Mouse (Mus musculus) limb, embryonic 14.5 days (tissue): ENCODE data around the gene Lrg1. TPM values are rescaled to one million over a fixed set of nuclear protein-coding genes. Genes with fewer than 3 reads are reported as not detected.
"Not testable (repeated sequence)": the region's sequence is repeated elsewhere in the genome, so short reads cannot be mapped to it uniquely, and the experiment has no call there.

Source experiments
- ATAC-seq: fragments of 200-750 bp; cut with Nextera tagmentation; 2 replicates; pipeline ENCODE4 v1.8.0; 2017; ENCODE audit warnings: low read depth, moderate number of reproducible peaks, moderate TSS enrichment; ENCODE audit not compliant: low FRiP score
- DNase-seq: peaks from one replicate; pipeline ENCODE4 v3.0.0-alpha.2; 2015; ENCODE audit warnings: low spot score
- H3K27ac ChIP-seq: fragments of 300-500 bp; sonication (generic); replicated peaks from 2 replicates; pipeline ENCODE4 v1.5.1; 2014; ENCODE audit warnings: low read depth, mild to moderate bottlenecking, low read length, moderate library complexity, mixed read lengths
- H3K27me3 ChIP-seq: fragments of 300-500 bp; sonication (generic); 2 replicates; pipeline ENCODE4 v1.6.1; 2014; ENCODE audit warnings: low read length, mixed read lengths; ENCODE audit not compliant: control insufficient read depth, insufficient read depth
- H3K36me3 ChIP-seq: fragments of 300-500 bp; sonication (generic); 2 replicates; pipeline ENCODE4 v1.6.1; 2014; ENCODE audit warnings: mild to moderate bottlenecking, low read length, moderate library complexity, mixed read lengths; ENCODE audit not compliant: control insufficient read depth, insufficient read depth
- H3K4me1 ChIP-seq: fragments of 300-500 bp; sonication (generic); 2 replicates; pipeline ENCODE4 v1.6.1; 2014; ENCODE audit warnings: antibody characterized with exemption, low read length, mixed read lengths; ENCODE audit not compliant: control insufficient read depth, insufficient read depth
- H3K4me2 ChIP-seq: fragments of 300-500 bp; sonication (generic); replicated peaks from 2 replicates; pipeline ENCODE4 v1.6.1; 2014; ENCODE audit warnings: low read depth, mild to moderate bottlenecking, low read length, moderate library complexity; ENCODE audit not compliant: severe bottlenecking
- H3K4me3 ChIP-seq: fragments of 300-500 bp; sonication (generic); replicated peaks from 2 replicates; pipeline ENCODE4 v1.5.1; 2014; ENCODE audit warnings: low read length
- H3K9ac ChIP-seq: fragments of 300-500 bp; sonication (generic); 2 replicates; pipeline ENCODE4 v1.6.1; 2014; ENCODE audit warnings: mild to moderate bottlenecking, low read depth, low read length, moderate library complexity; ENCODE audit not compliant: severe bottlenecking
- H3K9me3 ChIP-seq: fragments of 300-500 bp; sonication (generic); 2 replicates; pipeline ENCODE4 v1.6.1; 2016; ENCODE audit warnings: low read length; ENCODE audit not compliant: control insufficient read depth
- POLR2A ChIP-seq: fragments of 200-500 bp; IDR thresholded peaks from 2 replicates; pipeline ENCODE4 v1.8.0; 2012; ENCODE audit warnings: inconsistent platforms, mild to moderate bottlenecking, moderate library complexity, borderline replicate concordance; ENCODE audit not compliant: insufficient read depth, insufficient read length; ENCODE audit errors: extremely low read depth
- WGBS: fragments of 180-500 bp; shearing (Covaris S2); extraction: QIAGEN DNeasy Blood & Tissue Kit; methylation state at CpG from one replicate; pipeline ENCODE4 v1.1.7; 2014; 5-methylcytosine and 5-hydroxymethylcytosine counted together
- polyA plus RNA-seq, 2 experiments: library from polyadenylated mRNA; depleted of rRNA in 1 of 2; stranded (reverse) in 1 of 2; unstranded in 1 of 2; fragments of >200 nt; fragmentation: Nextera tagmentation in 1 of 2; extraction: Ambion mirVana in 1 of 2; gene quantifications; 2 replicates each; pipeline versions ENCODE4 v1.2.1 to v1.2.3; 2012 to 2014

The Lrg1 gene
- polyA plus RNA-seq, 2 experiments: 0.29 to 0.43 TPM

DNA sequence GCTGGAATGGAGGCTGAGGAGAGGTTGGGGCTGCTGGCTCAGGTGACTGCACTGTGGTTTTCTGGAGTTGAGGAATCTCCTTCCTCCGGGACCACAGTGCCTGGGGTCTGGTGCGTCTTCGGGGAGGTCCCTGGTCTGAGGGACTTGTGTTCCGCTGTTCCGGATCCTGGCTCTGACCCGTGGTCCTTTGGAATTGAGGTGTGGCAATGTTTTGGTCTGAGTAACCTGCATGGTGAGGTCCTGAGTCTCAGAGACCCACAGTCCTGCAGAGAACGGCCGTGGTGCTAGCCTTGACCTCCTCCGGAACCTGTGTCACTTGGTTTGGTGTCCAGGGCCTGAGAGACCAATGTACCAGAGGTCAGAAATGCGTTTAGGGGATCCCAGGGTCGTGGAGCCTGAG lies 41.9 kb downstream of the Lrg1 start:
- DNase-seq: no peak
- Histone ChIP-seq H3K9ac (peak overlapping the region; percentile 74), H3K27ac (0 out of 2 replicates have a peak overlapping the region, but pooled peaks have one; percentile 48), H3K36me3 (peaks cover 22% of the 10 kb centered on the region), H3K9me3 (no peaks in the 10 kb centered on the region), H3K4me2 (peak overlapping the region; percentile 85), H3K4me1 (peaks cover 25% of the 10 kb centered on the region), H3K4me3 (peak overlapping the region; percentile 92), H3K27me3 (no peaks in the 10 kb centered on the region)
- no peak for ATAC-seq
- TF ChIP-seq POLR2A: no peak
- 2% methylated on average over 11 of the region's 11 CpGs for WGBS

DNA sequence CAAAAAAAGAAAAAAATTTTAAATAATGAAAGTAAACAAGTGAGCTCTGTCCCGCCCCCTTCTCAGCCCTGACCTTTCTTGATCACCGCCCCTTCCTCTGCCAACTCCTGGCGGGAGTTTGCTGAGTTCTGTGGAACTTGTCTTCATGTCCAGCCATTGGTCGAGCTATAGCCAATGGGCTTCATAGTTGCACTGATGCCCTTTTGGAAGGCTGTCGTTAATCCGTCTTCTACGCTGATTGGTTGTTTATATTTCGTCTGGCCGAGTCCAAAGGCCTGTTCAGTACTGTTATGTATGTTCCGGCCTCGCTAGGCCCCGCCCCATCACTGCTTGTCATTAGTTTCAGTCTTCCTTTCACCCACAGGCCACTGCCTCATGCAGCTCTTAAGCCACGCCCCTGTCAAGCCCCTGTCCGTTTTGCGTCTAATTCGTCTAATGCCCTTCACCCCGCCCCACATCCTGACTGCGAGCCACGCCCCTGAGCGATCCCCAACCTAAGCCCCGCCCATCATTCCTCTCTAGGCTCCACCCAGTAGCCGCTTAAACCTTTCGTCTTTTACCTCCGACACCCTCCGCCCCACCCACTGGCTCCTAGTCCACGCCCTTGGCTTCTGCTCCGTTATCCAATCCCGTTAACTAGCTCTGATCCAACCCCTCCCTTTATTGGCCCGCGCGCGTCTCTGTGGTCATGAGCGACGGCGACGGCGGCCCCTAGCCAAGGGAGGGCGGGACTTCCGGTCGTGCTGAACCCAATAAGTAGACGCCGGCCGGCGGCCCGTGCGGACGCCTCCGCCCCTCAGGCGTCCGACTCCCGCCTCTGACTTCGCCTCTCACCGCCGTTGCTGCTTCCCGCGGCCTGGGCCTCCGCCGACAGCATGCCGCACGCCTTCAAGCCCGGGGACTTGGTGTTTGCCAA lies 42.7 kb downstream of the Lrg1 start, which contains the start of gene Hdgfl2:
TSS of gene Hdgfl2 (plus strand) at position 755 of the 916 bp plus-strand sequence.
- Histone ChIP-seq H3K4me1 (peaks cover 26% of the 10 kb centered on the region), H3K36me3 (peaks cover 22% of the 10 kb centered on the region), H3K4me3 (peak within 1 kb of the TSS; percentile 92), H3K4me2 (peak within 1 kb of the TSS; percentile 85), H3K27ac (peak within 1 kb of the TSS; percentile 48; the same call in 1 of the 2 replicates), H3K27me3 (no peaks in the 10 kb centered on the region), H3K9ac (peak within 1 kb of the TSS; percentile 74), H3K9me3 (no peaks in the 10 kb centered on the region)
- WGBS: under 1% methylated on average over 61 of the region's 61 CpGs
- DNase-seq (peak; percentile 100), ATAC-seq (peak; percentile 93)
- TF ChIP-seq POLR2A: peak; percentile 75; the same call in 1 of the 2 replicates

DNA sequence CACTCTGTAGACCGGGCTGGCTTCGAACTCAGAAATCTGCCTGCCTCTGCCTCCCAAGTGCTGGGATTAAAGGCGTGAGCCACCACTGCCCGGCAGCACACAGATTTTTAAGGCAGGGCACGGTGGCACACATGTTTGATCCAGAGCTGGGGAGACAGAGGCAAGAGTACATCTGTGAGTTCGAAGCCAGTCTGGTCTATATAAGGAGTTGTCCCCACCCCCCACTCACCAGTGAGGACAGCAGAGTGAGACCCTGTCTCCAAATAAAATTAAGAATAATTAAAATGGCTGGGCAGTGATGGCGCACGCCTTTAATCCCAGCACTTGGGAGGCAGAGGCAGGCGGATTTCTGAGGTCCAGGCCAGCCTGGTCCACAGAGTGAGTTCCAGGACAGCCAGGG lies 43.4 kb downstream of the Lrg1 start:
- DNase-seq, H3K27me3 ChIP-seq, ATAC-seq, H3K9me3 ChIP-seq, H3K9ac ChIP-seq: not testable (repeated sequence)
- whole genome bisulfite sequencing: 71% methylated on average over 9 of the region's 9 CpGs
- Histone ChIP-seq H3K27ac (0 out of 2 replicates have a peak overlapping the region, but pooled peaks have one; percentile 19), H3K4me2 (peak overlapping the region; percentile 40; the same call in 1 of the 2 replicates), H3K4me3 (peak overlapping the region; percentile 92), H3K36me3 (peaks cover 18% of the 10 kb centered on the region), H3K4me1 (peaks cover 31% of the 10 kb centered on the region)

- peaks cover 31% of the 10 kb centered on the region for H3K4me1 ChIP-seq
- DNase-seq: no peak
- no peak overlapping the region for H3K27ac ChIP-seq
- H3K9me3 ChIP-seq: no peaks in the 10 kb centered on the region
- no peak overlapping the region for H3K4me3 ChIP-seq
- H3K9ac ChIP-seq: no peak overlapping the region
- no peak overlapping the region for H3K4me2 ChIP-seq
- ATAC-seq: no peak
- H3K27me3 ChIP-seq: no peaks in the 10 kb centered on the region
- no peak for TF ChIP-seq POLR2A
- WGBS: 91% methylated on average over 5 of the region's 5 CpGs
- H3K36me3 ChIP-seq: peaks cover 17% of the 10 kb centered on the region
These were observed 44.3 kb downstream of the Lrg1 start for GRCm38 (mm10) chr17:56077523-56077922.

DNA sequence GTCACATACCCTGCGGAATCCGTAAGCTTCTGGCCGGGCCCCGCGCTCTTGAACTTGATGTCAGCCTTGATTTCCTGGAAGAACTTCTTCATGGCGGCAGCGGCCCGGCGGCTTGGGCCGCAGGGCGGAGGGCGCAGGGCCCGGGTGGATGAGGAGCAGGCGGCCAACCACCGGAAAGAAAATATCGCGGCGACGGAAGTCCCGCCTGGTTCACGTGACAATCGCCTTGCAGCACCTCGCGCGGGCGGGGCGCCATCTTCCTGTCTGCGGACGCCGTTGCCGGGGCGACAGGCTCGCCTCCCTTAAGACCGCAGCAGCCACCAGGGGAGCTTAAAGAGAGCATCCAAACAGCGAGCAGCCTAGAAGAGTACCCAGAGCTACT lies 47.0 kb downstream of the Lrg1 start, which contains the start of gene Ubxn6:
TSS of gene Ubxn6 (minus strand) at position 202 of the 382 bp plus-strand sequence.
- peaks cover 12% of the 10 kb centered on the region; the same call in 1 of the 2 replicates for H3K4me1 ChIP-seq
- peak within 1 kb of the TSS; percentile 92 for H3K27ac ChIP-seq
- TF ChIP-seq POLR2A: peak; percentile 64; the same call in 1 of the 2 replicates
- peak within 1 kb of the TSS; percentile 66 for H3K4me2 ChIP-seq
- no peaks in the 10 kb centered on the region for H3K27me3 ChIP-seq
- 0% methylated on average over 35 of the region's 35 CpGs for WGBS
- H3K4me3 ChIP-seq: peak within 1 kb of the TSS; percentile 80
- peaks cover 34% of the 10 kb centered on the region for H3K36me3 ChIP-seq
- no peaks in the 10 kb centered on the region for H3K9me3 ChIP-seq
- DNase-seq (peak; percentile 97), ATAC-seq (peak; percentile 17)
- peak within 1 kb of the TSS; percentile 78 for H3K9ac ChIP-seq
